Mouse (Mus musculus): Measurements from ENCODE around the gene Sertad1.
"Not testable (repeated sequence)": the region's sequence is repeated elsewhere in the genome, so short reads cannot be mapped to it uniquely, and the experiment has no call there.

The Sertad1 gene

DNA sequence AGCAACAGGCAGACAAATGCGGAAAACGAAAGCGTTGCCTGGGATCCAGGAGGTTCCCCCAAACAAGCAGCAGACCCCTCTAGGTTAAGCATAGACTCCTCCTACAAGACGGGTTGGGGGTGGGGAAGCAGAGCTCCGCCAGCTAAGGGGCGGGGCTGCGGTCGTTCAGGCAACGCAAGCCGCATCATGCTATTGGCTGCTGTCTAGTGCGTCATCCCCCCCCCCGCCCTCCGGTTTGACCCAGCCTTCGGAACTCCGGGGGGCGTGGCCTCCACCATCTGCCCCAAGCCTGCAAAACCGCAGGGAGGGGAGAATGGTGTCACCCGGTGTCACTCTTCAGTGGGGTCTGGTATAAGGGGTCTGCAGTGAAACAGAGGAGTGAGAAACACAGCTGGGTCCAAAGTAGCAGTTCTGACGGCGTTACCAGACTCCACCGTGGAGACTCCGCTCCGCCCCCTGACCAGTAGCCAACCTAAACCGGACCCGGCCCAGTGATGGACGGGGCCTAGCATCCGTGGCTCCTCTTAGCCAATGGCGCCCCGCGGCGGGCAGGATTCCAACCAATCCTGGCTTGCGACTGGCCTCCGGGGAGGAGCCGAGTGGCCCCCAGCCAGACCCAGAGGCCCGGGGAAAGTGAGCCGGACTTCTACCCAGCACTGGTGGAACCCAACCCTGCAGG lies 13.4 kb upstream of the Sertad1 start, which contains the start of gene Sertad3:
Gene Sertad3 (plus strand): TSS at position 613 of the 679 bp plus-strand sequence.
- peak; percentile 96 for DNase-seq (ENCODE audit: low read depth, low spot score)

DNA sequence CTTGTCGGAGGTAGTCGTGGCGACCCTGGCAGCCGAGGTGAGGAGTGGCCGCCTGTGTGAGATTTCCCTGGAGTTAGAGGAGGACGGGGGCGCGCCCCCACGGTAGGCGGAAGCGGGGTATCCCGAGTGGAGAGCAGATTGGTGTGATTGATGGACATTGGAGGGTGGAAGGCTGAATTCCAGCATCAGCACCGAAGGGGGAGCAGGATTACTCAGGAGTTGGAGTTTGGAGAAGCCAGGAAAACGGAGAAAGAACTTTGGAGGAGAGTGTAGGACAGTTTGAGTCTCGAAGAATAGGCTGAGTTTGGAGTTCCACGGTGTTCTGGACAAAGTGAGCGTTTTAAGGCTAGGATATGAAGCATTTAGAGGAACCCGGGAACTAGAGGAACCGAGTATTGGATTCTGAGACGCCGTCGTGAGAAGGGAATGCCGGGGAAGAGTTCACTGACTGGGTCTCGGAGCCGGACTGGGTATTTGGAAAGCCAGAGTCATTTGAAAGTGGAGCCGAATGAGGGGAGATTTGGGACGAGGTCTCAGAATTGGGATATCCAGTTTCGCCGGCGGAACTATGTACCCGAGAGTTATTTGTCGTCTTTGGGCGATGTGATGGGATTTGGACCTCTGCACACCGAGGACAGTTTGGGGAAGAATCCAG lies 12.7 kb upstream of the Sertad1 start:
- no peak for DNase-seq (ENCODE audit: low read depth, low spot score)

DNA sequence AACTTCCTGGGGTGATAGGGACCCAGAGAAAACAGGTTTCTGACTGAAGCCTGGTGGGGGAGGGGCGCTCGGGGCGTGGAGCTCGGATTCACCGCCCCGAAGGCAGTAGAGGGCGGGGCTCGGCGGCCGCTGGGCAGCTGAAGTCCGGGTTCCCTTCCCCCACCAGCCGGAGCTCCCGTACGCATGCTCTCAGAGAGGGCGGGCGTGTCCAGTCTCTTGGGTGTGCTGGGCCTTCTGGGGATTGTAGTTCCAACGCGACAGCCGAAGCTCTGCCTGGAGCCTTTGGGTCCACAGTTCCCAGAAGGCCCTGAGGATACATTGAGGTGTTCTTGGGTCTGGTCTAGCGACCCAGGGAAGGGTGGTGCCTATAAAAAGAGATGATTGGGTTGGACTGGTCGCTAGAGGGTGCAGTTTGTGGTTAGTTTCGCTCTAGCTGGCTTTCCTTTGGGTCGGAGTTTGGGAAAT lies 12.2 kb upstream of the Sertad1 start:
- peak; percentile 98 for DNase-seq (ENCODE audit: low read depth, low spot score)

DNA sequence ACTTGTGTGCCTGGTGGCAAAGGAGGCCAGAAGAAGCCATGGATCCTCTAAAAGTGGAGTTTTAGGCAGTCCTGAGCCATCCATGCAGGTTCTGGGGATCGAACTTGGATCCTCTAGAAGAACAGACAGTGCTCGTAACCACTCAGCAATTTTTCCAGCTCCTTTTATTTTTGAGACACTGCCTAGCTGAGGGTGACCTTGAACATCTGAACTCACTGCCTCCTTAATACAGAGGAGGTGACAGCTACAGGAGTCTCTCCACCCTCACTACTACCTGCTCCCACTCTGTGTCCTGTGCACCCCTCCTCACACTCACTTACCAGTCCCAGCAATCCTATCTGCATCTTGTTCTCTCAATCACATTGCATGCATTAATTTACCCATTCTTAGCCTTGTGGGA lies 11.1 kb upstream of the Sertad1 start:
- DNase-seq (ENCODE audit: low read depth, low spot score), result no peak

DNA sequence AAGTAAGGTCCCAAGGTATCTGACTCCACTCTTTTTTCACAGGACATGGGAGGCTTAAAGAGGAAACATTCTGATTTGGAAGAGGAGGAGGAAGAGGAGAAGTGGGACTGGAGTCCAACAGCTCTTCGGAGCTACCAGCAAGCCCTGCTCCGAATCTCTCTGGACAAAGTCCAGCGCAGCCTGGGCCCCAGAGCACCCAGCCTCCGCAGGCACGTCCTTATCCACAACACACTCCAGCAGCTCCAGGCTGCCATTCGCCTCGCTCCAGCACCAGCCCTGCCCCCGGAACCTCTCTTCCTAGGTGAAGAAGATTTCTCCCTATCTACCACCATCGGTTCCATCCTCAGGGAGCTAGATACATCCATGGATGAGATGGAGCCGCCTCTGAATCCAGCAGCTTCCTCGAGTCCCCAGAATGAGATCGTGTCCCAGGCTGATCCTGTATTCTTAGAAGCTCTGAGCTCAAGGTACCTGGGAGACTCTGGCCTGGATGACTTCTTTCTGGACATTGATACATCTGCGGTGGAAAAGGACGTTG lies 10.5 kb upstream of the Sertad1 start:
- no peak for DNase-seq (ENCODE audit: low read depth, low spot score)

DNA sequence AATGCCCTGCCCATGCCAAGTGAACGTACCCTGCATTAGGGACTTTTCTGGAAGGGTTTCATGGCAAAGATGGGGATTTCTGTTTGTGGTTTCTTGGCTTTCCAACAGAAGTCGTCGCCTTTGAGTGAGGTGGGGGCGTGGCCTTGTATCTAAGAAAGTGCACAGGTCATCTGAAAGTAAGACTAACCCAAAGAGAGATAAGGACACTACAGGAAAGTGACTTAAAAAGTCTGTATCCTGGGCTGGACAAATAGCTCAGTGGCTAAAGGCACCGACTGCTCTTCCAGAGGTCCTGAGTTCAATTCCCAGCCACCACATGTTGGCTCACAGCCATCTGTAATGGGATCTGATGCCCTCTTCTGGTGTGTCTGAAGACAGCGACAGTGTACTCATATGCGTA lies 8.1 kb upstream of the Sertad1 start:
- no peak for DNase-seq (ENCODE audit: low read depth, low spot score)

DNA sequence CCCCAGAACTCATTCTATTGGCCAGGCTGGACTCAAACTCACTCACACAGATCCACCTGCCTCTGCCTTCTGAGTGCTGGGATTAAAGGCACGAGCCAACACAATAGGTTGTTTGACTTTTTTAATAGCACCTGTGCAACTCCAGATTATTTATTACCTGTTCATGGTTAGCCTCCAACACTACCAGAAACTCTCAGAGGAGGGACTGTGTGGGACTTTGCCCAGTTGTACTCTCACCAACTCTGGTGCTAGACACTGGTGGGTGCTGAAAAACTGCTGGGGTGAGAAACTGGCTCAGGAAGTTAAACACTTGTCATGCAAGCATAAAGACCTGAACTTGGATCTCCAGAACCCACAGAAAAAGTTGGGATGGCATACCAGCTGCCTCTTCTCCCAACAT lies 7.0 kb upstream of the Sertad1 start:
- no peak for DNase-seq (ENCODE audit: low read depth, low spot score)

DNA sequence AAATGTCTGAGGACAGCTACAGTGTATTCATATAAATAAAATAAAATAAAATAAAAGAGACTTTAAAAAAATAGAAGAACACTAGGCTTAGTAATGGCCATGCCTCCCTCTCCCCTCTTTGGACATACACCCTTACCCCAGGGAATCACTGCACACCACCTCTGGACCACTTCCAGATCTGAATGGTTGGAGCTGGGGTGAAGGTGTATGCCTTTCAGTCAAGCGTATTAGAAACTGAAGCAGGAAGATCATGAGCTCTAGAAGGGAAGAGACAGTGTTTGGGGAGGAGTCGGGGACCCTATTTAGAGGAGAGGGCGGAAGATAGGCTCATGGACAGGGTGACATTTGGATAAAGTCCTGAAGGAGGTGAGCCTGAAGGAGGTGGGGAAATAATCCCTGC lies 6.2 kb upstream of the Sertad1 start:
- DNase-seq (ENCODE audit: low read depth, low spot score), result no peak

DNA sequence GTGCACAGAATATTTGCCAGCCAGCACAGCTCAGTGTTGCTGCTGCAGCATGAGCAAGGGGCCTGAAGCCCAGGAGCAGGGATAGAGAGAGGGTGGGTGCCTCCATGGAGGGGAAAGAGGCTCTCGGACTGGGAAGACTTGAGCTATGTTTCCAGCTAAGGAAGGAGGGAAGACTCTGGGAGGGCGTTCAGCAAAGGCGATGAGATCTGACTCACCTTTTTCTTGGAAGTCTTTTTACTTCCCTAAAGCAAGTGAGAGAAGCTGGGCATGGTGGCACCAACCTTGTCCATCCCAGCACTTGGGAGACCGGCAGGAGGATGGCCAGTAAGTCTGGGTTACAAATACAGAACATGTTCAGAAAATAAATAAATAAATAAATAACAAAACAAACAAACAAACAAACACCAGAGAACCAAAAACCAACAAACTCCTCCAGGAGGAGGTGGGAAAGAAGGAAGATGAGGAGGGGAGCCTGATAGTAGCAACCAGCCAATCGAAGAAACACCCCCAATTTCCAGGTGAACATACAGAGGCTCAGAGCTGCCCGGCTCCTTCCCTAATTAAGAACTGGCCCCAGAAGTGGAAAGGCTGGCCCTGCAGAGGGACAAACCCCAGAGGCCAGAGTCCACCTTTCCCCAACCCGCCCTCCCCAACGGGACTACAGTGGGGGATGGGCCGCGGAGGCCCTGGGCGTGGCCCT lies 5.6 kb upstream of the Sertad1 start:
- no peak for DNase-seq (ENCODE audit: low read depth, low spot score)

DNA sequence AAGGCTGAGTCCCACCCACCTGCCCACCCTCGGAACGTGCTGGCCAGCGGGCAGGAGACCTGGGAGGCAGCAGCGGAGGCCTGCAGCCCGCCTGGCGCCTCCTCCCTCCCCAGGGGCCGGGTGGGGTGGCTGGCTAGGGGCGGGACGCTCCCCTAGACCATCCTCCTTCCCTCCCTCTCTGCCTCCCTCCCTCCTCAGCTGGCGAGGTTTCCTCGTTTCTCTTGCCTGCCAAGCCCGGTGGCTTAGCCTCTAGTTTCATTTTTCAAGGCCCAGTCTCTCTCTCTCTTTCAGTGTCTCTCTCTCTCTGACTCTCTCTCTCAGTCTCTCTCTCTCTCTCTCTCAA lies 5.1 kb upstream of the Sertad1 start:
- DNase-seq (ENCODE audit: low read depth, low spot score), result peak; percentile 70

DNA sequence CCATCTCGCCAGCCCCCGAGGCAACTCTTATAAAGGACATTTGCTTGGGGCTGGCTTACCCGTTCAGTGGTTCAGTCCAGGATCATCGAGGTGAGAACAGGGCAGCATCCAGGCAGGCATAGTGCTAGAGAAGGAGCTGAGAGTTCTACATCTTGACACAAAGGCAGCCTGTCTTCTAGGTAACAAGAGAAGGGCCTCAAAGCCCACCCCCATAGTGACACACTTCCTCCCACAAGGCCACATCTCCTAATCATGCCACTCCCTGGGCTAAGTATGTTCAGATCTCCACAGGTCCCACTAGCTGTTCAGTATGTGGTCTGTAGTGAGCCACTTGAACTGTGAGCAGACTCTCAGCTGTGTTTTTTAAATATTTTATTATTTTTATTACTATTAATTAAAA lies 2.9 kb upstream of the Sertad1 start:
- no peak for DNase-seq (ENCODE audit: low read depth, low spot score)

DNA sequence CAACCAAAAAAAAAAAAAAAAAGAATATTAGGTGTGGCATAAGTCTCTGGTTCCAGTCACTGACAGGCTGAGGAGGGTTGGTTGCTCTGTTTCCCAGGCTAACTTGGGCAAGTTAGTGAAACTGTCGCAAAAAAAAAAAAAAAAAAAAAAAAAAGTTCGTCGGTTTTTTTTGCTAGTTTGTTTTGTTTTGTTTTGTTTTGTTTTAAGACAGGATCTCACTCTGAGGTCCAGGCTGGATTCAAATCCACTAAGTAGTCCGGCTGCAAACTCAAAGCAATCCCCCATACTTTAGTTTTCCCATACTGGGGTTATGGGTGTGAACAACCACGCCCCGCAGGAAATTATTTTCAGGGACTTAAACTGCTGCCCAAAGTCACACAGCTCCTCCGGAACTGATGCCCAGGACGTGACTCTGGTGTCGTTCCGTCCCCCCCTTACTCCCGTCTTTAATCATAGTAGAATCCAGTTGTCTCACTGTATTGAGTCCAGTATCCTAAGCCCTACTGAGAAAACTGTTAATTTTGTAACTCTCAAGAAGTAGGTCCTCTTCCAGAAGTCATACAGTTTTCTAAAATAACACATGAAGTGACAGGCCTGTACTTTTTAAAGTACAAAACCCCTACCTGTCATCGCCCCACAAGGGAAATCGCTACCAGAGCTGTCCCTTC lies 474 bp upstream of the Sertad1 start:
- no peak for DNase-seq (ENCODE audit: low read depth, low spot score)

DNA sequence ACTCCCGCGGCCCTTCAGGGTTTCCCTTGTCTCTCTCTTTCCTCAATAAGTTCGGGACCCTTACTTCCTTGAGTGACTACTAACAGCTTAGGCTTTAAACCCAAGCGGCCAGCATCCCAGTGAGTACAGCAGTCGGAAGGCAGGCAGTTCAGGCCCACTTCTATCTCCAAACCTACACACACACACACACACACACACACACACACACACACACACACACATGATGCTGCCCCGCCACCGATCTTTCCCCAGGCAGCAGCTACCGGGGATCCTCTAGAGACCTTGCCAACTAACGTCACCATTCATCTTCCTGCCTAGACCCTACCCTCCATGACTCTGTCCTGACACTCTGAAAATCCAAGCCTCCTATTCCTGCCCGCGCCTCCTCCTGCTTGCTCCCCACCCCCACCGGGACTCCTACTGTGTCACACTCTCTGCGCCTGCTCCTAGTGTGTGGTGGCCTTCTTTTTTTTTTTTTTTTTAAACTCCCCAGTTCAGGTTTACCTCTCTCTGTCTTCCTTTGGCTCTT lies 1.1 kb downstream of the Sertad1 start:
- DNase-seq (ENCODE audit: low read depth, low spot score), result no peak

DNA sequence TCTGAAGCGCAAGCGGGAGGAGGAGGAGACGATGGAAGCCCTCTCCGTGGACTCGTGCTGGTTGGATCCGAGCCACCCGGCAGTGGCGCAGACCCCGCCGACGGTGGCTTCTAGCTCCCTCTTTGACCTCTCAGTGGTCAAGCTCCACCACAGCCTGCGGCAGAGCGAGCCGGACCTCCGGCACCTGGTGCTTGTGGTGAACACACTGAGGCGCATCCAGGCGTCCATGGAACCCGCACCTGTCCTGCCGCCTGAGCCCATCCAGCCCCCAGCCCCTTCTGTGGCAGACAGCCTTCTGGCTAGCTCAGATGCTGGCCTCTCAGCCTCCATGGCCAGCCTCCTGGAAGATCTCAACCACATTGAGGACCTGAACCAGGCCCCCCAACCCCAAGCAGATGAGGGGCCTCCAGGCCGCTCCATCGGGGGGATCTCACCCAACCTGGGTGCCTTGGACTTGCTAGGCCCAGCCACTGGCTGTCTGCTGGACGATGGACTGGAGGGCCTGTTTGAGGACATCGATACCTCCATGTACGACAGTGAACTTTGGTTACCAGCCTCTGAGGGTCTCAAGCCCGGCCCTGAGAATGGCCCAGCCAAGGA lies 2.7 kb downstream of the Sertad1 start:
- no peak for DNase-seq (ENCODE audit: low read depth, low spot score)

DNA sequence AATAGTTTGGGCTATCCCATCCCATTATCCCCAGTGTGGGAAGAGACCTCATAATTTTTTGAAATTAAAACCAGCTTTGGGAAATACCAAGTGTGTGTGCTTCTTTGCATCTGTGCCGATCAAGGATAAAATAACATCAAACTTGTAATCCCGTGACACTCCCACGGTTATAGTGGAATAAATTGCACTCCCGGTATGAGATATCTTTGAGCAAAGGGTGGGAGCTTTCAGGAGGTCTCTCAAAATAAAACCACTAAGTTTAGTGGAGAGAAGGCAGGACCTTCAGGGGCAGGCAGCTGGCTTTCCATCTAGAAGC lies 3.5 kb downstream of the Sertad1 start:
- no peak for DNase-seq (ENCODE audit: low read depth, low spot score)

DNA sequence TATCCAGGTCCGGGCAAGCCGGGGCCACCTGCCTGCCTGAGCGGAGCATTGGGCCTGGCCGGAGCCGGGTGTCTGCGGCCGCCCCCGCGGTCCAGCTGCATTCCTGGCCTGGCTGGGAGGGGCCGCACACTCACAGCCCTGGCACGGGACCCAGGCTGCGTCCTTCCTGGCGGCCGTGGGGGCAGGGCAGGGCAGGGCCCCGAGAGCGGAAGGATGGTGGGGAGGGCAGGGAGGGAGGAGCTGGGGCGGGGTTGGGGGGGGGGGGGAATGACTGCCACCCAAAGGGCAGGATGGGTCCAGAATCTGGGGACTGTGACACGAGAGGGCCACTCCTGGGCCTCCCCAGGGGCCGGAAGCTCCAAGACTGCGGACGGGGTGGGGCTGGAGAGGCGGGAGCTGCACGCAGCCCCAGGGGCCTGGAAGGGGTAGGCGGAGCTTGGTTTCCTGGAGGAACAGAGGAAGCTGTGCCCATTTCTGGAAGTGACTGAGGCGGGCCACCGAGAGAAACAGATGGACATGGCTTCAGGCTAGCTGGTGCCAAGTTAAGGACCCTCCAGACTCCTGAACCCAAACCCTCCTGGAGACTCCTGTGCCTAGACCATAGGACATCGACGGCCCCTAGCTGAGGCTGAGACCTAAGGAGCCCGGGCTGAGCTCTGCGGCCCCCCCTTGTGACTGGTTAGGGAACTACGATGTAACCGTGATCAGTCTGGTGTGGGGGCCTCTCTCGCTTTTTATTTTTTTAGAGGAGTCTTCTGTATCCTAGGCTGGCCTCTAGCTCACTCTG lies 4.0 kb downstream of the Sertad1 start:
- peak; percentile 89 for DNase-seq (ENCODE audit: low read depth, low spot score)

DNA sequence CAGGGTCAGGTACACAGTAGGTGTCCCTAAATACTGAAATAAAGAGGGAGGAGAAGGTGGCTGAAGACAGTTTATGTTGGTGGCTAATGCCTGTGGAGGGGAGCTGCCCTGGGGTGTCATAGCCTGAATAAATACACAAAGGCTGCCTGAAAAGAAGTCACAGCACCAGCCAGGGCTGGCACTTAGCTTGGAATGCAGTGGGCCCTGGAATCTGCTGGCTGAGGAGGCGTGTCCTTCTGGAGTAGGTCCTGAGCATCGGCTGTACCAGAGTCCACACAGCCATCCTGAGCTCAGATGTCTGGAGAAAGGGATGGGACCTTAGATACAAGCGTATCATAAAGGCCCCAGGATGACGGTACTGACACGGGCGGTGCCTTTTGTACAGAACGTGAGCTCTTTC lies 5.1 kb downstream of the Sertad1 start:
- DNase-seq (ENCODE audit: low read depth, low spot score), result no peak

DNA sequence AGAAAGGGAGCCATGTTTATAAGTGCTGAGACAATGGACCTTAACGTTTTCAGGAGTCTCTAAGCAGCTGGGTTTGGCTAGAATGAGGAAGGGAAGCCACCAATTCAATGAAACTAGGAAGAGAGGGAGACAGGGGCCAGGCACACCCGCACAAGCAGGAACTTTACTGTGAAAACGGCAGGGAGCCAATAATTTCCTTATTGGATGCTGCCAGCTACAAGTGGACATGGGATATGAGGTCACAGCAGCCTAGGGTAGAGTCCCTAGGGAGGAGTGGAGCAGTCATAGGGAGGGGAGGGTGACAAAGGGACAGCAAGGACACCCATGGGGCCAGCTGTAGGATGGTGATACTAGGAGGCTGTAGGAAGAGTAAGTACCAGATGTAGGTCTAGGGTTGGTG lies 6.3 kb downstream of the Sertad1 start:
- DNase-seq (ENCODE audit: low read depth, low spot score), result no peak

DNA sequence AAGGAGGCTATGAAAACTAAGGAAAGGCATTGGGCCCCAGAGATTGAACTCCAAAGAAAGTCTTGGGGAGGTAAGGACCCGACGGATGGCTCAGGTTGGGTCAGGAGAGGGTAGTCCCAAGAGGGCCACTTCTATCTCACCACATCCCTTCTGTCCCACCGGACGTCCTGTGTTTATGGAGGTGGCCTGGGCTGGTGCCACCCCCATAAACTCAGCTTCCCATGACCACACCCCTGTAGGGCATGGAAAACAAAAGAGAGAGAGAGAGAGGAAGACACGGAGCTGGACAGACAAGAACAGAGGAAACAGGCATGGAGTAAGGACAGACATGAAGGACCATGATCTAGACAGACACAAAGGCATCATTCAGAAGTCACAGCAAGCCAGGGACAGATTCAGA lies 6.7 kb downstream of the Sertad1 start:
- no peak for DNase-seq (ENCODE audit: low read depth, low spot score)

DNA sequence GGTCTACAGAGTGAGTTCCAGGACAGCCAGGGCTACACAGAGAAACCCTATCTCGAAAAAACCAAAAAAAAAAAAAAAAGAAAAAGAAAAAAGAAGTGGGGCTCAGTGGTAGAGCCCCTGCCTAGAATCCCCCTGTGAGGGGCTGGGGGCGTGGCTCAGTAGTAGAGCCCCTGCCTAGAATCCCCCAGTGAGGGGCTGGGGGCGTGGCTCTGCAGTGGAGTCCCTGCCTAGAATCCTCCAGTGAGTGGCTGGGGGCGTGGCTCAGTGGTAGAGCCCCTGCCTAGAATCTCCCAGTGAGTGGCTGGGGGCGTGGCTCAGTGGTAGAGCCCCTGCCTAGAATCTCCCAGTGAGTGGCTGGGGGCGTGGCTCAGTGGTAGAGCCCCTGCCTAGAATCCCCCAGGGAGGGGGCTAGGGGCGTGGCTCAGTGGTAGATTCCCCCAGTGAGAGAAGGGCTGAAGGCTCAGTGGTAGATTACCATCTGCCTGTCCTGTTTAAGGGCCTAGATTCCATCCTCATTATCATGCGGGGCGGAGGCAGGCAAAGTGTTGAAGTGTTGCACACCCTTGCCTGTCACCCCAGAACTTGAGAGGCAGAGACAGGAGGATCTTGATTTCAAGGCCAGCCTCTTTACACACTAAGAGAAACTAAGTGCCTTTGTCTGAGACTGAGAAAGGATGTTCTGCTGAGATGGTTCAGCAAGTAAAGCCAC lies 8.1 kb downstream of the Sertad1 start:
- not testable (repeated sequence) for DNase-seq (ENCODE audit: low read depth, low spot score)

Measured in c-Kit-negative CD71-positive TER-119-positive erythroid progenitor cells, embryonic 14.5 days (primary cell).